Mouse (Mus musculus) cerebellum, adult (tissue): Measurements from ENCODE around the gene Cacng3.

ENCODE experiments used
- ATAC-seq: cut with Nextera tagmentation; 2 replicates; pipeline ENCODE4 v1.9.2; 2017; ENCODE audit warnings: mild to moderate bottlenecking, moderate library complexity, mixed read lengths; ENCODE audit not compliant: insufficient number of reproducible peaks, low FRiP score, low TSS enrichment

Gene Cacng3

DNA sequence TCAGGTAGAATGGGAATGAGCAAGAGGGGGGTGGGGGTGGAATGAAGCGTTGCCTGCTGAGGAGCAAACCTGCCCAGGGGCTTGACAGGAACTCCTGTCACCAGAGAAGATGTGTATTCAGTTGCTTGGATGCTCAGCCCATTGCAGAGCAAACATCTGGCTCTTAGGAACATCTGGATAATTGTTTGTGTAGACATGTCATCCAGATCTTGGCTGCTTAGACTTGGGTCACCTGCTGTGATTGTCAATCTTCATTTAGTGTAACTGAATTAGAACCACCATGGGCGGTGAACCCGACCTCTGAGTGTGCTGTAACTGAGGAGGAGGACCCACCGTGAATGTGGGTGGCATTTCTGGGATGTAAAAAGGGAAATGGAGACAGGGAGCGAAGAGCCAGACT, 36.4 kb downstream of the Cacng3 start:
- ATAC-seq: no peak

DNA sequence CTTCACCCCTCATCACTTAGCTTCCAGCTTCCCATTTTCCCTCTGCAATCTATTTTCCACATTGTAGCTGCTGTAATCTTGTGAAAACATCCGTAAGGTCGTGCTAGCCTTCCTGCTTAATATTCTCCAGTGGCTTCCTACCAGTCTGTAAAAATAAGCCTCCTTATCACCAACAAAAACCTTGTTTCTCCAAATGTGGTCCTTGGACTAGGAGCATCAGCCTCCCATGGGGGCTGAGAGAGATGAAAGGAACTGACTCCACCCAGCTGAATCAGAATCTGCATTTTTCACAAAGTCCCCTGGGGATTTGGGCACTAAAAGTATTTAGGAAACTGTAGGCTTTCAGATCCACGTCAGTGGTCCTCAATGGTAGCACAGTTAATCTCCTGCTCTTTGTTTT, 46.0 kb downstream of the Cacng3 start:
- ATAC-seq: no peak

DNA sequence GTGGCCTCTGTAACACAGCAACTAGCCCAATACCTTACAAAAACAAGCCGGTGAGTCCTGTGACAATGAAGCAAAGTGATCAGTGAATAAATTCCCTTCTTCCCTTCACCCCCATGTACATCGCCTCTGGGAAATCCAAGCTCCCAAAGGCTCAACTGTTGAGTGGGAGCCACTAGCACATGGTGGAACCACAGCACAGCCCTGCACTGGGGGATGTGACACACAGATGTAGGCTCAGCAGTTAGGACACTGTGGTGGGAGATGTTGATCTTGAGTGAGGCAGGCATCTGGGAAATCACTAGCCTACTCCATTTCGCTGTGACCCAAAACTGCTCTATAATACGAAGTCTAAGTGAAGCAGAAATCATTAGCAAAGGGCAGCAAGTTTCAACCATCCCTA, 48.2 kb downstream of the Cacng3 start:
- no peak for ATAC-seq

- ATAC-seq: no peak
Measured at GRCm38 (mm10) chr7:122723358-122723876, 53.1 kb downstream of the Cacng3 start.

GRCm38 (mm10) chr7:122726376-122726775, 56.1 kb downstream of the Cacng3 start:
- ATAC-seq: no peak

DNA sequence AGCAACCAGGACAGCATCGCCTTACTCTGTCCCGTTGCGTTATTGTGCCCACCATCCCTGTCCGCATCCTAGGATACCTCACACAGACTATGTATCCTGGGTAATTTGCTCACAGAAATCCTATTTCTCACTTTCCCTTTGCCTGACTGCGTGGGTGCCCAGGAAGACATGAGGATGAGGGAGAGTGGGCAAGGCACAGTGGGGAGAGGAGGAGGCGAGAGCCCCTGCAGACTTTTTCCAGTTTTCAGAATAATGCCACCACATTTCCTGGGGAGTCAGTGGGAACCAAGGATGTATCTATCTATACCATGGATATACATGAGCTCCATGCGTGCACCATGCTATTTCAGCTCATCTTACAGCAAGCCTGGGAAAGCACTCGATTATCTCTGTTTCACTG, 57.9 kb downstream of the Cacng3 start:
- no peak for ATAC-seq

GRCm38 (mm10) chr7:122728846-122729245, 58.6 kb downstream of the Cacng3 start:
- no peak for ATAC-seq

DNA sequence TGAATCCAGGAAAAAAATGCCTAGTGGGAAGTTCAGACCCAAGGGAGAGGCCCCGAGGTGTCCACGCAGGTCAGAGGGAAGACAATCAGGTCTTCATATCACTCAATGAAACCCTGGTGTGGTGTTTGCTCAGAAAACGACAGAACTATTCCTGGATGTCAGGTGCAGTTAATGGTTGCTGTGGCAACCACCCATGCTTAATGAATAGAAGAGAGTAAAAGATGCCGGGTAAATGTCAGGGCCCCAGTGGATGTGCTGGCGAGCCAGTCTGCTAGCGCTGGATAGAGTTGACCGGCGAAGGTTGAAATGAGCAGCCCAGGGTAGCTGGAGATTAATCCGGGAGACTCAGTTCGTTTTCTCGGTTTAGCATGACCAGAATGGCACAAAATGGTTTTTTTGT, 65.0 kb downstream of the Cacng3 start:
- ATAC-seq: no peak

DNA sequence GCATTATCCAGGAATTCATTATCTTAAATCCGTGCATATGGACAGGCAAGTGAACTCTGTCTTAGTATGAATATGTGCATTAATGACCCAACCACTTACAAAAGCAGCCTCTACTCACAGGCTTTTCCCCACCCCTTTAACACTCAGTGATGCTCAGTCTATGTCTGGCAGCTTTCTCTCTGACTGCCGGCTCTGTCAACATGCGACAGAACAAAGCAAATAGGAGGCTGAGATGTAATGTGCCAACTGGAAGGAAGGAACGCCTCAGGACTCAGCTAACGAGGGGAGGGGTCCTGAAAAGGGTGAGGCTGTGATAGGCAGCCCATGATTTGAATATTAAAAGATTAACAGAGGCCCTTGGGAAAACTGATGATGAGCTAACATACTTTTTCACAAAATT, 68.2 kb downstream of the Cacng3 start:
- no peak for ATAC-seq

DNA sequence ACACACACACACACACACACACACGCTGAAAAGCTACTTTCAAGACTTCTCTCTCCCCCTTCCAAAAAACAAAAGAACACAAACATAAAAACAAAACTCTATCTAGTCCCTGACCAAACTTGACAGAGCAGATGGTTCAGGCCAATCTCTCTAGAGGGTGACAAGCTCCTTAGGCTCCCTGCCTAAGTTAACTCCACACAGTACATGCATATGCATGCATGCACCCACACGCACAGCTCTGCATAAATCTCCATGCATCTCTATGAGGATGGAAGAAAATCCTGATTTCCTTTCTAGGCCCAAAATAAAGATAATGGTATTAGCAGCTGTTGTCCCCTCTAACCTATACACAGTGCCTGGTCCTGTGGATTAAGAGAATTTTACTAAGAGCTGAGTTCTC, 70.4 kb downstream of the Cacng3 start:
- no peak for ATAC-seq

GRCm38 (mm10) chr7:122755920-122756603, 85.8 kb downstream of the Cacng3 start:
- ATAC-seq: no peak

- no peak for ATAC-seq
Measured at GRCm38 (mm10) chr7:122758645-122759044, 88.4 kb downstream of the Cacng3 start.

DNA sequence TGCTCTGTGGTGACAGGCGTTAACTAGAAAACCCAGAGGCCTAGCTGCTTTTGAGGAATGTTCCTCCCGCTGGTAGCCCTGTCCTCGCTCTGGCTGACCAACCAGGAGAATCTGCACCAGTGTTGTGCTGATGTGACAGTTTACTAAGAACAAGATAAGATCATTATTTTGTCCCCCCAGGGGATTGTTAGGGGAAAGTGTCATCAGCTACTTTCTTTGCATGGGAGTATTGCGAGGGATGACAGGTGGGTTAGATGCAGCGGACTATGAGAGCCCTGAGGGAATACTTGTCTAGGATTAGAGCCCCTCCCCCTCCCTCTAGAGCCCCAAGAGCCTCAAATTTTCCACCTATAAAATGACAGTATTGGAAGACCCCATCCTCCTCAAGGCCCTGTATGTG, 94.2 kb downstream of the Cacng3 start:
- no peak for ATAC-seq

GRCm38 (mm10) chr7:122768292-122769020, 98.2 kb downstream of the Cacng3 start:
- ATAC-seq: no peak

DNA sequence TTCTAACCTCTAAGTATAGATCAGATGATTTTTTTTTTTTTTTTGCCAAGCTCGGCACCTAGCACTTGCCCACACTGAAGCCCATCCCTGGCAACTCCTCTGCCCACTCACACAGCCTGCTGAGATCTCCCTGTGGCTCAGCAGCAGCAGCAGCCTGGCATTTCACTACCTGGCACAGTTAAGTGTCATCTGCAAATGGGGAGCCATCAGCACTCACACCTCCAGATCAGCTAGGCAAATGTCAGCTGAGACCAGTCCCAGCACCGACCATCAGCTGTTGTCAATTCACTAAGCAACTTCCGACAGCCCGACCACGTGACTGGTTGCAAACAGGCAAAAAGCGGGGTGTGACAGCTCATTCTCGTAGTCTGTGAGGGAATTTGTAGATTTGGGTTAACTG, 109.3 kb downstream of the Cacng3 start:
- no peak for ATAC-seq

- ATAC-seq: no peak
Measured at GRCm38 (mm10) chr7:122789929-122790328, 119.6 kb downstream of the Cacng3 start.

GRCm38 (mm10) chr7:122793655-122794346, 123.5 kb downstream of the Cacng3 start:
- no peak for ATAC-seq

DNA sequence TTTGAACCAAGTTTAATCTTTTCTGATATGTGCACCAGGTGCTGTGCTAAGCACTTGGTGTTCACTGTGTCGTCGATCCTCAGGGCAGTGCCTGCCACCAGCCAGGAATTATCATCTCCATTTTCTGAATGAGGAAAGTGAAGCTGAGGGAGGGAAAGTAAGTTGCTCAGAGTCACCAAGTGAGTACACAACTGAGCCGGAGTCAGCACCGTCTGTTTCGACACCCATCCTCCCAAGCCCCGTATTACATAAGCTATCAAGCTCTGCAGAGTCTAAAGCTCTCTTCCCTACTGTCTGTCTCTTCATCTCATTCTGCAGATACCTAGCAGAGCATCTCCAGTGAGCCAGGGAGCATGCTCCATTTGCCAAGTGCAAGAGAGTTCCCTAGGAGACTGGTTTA, 124.8 kb downstream of the Cacng3 start:
- no peak for ATAC-seq

DNA sequence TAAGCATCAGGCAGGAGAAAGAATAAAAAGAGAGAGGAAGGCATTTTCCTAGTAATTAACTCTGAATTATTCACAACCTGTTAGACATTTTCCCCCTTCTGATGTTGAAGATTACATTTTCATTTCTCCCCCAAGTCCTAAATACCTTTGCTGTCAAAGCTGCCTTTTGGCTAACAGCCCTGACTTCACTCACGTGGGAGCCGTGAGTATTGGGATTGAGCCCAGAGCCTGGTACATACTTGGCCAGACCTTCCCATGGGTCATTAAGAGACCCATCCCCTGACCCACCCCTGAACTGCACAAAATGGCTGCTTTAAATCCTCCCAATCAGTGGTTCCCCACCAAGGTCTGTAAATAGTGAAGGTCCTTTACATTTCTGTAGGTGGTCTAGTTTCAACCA, 130.5 kb downstream of the Cacng3 start:
- no peak for ATAC-seq

DNA sequence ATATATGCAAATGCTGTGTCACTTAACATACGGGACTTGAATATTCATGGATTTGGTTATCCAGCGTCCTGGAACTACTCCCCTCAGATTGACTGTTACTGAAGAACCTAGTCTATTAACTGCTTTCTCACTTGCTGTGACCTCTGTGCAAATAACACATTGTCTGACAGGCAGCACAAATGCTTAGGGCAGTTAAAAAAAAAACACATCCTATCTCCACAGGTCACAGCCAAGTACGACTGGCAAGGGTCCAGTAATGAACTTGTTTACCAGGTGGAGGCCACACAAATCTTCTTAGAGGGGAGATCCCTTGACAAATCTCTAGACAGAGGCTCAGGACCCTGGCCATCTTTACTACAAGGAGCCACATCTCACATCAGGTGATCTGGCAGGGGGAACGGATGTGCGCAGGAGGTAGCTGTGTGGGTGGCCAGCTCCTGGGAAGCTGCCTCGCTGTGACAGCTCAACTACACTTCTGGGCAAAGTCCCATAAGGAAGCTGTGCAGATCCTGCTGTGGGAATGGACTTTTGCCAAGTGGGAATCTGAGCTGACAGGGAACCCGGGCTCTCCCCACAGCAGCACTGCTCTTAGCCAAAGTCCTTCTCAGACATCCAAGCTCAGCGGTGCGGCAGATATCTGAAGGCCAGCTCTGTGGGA, 133.7 kb downstream of the Cacng3 start:
- ATAC-seq: no peak

DNA sequence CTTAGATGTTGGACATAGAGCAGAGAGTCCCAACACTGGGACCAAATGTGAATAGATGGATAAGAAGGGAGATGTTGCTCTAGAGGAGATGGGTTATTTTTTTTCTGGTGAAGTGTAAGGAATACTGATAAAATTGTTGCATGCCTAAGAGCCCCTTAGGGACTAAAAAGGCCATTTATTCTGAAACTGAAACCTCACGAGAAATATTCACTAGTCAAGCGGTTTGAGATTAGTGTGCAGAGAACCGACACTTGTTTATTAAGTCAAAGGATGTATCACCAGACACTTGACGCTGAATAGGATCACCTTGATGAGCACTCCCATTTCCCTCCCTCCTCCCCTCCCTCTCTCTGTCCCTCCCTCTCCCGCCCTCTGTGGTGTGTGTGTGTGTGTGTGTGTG, 136.2 kb downstream of the Cacng3 start:
- no peak for ATAC-seq
